Mouse (Mus musculus) lung, embryonic 15.5 days (tissue): Measurements from ENCODE around the gene Dock7. TPM values are rescaled to one million over a fixed set of nuclear protein-coding genes. Genes with fewer than 3 reads are reported as not detected.

Experiments used
- ATAC-seq: fragments of 200-750 bp; cut with Nextera tagmentation; 2 replicates; pipeline ENCODE4 v1.8.0; 2017; ENCODE audit warnings: moderate number of reproducible peaks, borderline replicate concordance; ENCODE audit not compliant: low FRiP score, low TSS enrichment; ENCODE audit errors: extremely low read depth
- H3K27ac ChIP-seq: fragments of 300-500 bp; sonication (generic); 2 replicates; pipeline ENCODE4 v1.5.1; 2015; ENCODE audit warnings: moderate library complexity, mild to moderate bottlenecking, inconsistent platforms
- H3K27me3 ChIP-seq: fragments of 300-500 bp; sonication (generic); 2 replicates; pipeline ENCODE4 v1.6.1; 2015; ENCODE audit warnings: inconsistent platforms
- H3K36me3 ChIP-seq: fragments of 300-500 bp; sonication (generic); 2 replicates; pipeline ENCODE4 v1.6.1; 2015; ENCODE audit warnings: inconsistent platforms
- H3K4me1 ChIP-seq: fragments of 300-500 bp; sonication (generic); 2 replicates; pipeline ENCODE4 v1.6.1; 2015; ENCODE audit warnings: inconsistent platforms
- H3K4me2 ChIP-seq: fragments of 300-500 bp; sonication (generic); 2 replicates; pipeline ENCODE4 v1.6.1; 2015; ENCODE audit warnings: inconsistent platforms, mild to moderate bottlenecking, moderate library complexity
- H3K4me3 ChIP-seq: fragments of 300-500 bp; sonication (generic); 2 replicates; pipeline ENCODE4 v1.5.1; 2015; ENCODE audit warnings: mild to moderate bottlenecking, inconsistent platforms
- H3K9ac ChIP-seq: fragments of 300-500 bp; sonication (generic); 2 replicates; pipeline ENCODE4 v1.6.1; 2015; ENCODE audit warnings: inconsistent platforms
- H3K9me3 ChIP-seq: fragments of 300-500 bp; sonication (generic); 2 replicates; pipeline ENCODE4 v1.6.1; 2016; ENCODE audit warnings: inconsistent platforms
- WGBS: fragments of 180-500 bp; shearing (Covaris S2); methylation state at CpG from one replicate; pipeline ENCODE4 v1.1.7; 2015; 5-methylcytosine and 5-hydroxymethylcytosine counted together
- polyA plus RNA-seq: library from polyadenylated mRNA; unstranded; fragments of >200 nt; fragmentation: Nextera tagmentation; extraction: Ambion mirVana; gene quantifications from 2 replicates; pipeline ENCODE4 v1.2.1, GENCODE M21; 2015

The Dock7 gene
- polyA plus RNA-seq, 1 experiment from 2014 or later: 50.4 TPM

- peak overlapping the region; percentile 97 for H3K4me3 ChIP-seq
- no peaks in the 10 kb centered on the region for H3K9me3 ChIP-seq
- H3K4me1 ChIP-seq: peaks cover 15% of the 10 kb centered on the region
- H3K27ac ChIP-seq: peak overlapping the region; percentile 100
- ATAC-seq: peak; percentile 1
- H3K27me3 ChIP-seq: no peaks in the 10 kb centered on the region
- peaks cover 6% of the 10 kb centered on the region; the same call in 1 of the 2 replicates for H3K36me3 ChIP-seq
- H3K4me2 ChIP-seq: peak overlapping the region; percentile 88
- WGBS: under 1% methylated on average over 62 of the region's 66 CpGs
- peak overlapping the region; percentile 94 for H3K9ac ChIP-seq
Observed at GRCm38 (mm10) chr4:98924071-98924905, 196.4 kb downstream of the Dock7 start.

- peak within 1 kb of the TSS; percentile 88 for H3K4me2 ChIP-seq
- H3K36me3 ChIP-seq: peaks cover 2% of the 10 kb centered on the region; the same call in 1 of the 2 replicates
- H3K27ac ChIP-seq: peak within 1 kb of the TSS; percentile 100
- no peaks in the 10 kb centered on the region for H3K9me3 ChIP-seq
- peak; percentile 46 for ATAC-seq
- under 1% methylated on average over 66 of the region's 67 CpGs for WGBS
- H3K4me1 ChIP-seq: peaks cover 15% of the 10 kb centered on the region
- H3K4me3 ChIP-seq: peak within 1 kb of the TSS; percentile 97
- H3K9ac ChIP-seq: peak within 1 kb of the TSS; percentile 94
- H3K27me3 ChIP-seq: no peaks in the 10 kb centered on the region
Observed at GRCm38 (mm10) chr4:98923568-98924070, 197.1 kb downstream of the Dock7 start, which contains the start of gene Usp1. Gene Usp1 (plus strand): TSS chr4:98923810.

GRCm38 (mm10) chr4:98922643-98923567, 197.8 kb downstream of the Dock7 start:
- Histone ChIP-seq H3K9ac (peak overlapping the region; percentile 74), H3K36me3 (no peaks in the 10 kb centered on the region), H3K4me3 (peak overlapping the region; percentile 97), H3K4me1 (peaks cover 15% of the 10 kb centered on the region), H3K27ac (peak overlapping the region; percentile 100), H3K4me2 (peak overlapping the region; percentile 88), H3K27me3 (no peaks in the 10 kb centered on the region), H3K9me3 (no peaks in the 10 kb centered on the region)
- under 1% methylated on average over 53 of the region's 53 CpGs for WGBS
- peak; percentile 97 for ATAC-seq

DNA sequence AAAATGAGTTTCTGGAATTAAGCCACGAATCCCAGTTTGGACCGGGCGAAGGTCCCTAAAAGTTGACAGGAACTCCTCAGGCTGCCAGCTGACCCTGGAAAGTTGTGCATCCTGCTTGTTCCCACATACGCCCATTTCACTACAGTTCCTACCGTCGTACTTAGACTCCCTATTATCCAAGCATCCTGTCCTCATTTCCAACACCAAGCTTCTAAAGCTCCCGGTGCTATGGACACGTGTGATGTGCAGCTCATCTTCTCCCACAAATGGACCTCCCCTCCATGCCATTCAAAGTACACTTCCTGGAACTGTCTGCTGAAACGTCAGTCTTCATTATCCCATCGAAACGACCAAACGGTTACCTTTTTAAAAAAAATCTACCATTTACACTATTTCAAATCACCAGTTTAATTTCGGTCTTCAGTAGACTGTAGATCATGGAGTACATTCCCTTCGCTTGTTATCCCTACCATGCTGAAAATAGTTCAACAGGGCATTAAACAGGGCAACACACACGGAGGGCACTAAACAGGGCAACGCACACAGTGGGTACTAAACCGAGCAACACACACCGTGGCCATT, 198.6 kb downstream of the Dock7 start:
- WGBS: 8% methylated on average over 18 of the region's 18 CpGs
- no peak for ATAC-seq
- no peaks in the 10 kb centered on the region for H3K27me3 ChIP-seq
- H3K36me3 ChIP-seq: no peaks in the 10 kb centered on the region
- peak overlapping the region; percentile 100 for H3K27ac ChIP-seq
- no peaks in the 10 kb centered on the region for H3K9me3 ChIP-seq
- H3K4me1 ChIP-seq: peaks cover 15% of the 10 kb centered on the region
- H3K4me3 ChIP-seq: peak overlapping the region; percentile 97
- H3K4me2 ChIP-seq: peak overlapping the region; percentile 70
- peak overlapping the region; percentile 74 for H3K9ac ChIP-seq

- no peak overlapping the region for H3K27ac ChIP-seq
- WGBS: 80% methylated on average over 4 of the region's 4 CpGs
Observed at GRCm38 (mm10) chr4:98920896-98921295, 199.8 kb downstream of the Dock7 start.

DNA sequence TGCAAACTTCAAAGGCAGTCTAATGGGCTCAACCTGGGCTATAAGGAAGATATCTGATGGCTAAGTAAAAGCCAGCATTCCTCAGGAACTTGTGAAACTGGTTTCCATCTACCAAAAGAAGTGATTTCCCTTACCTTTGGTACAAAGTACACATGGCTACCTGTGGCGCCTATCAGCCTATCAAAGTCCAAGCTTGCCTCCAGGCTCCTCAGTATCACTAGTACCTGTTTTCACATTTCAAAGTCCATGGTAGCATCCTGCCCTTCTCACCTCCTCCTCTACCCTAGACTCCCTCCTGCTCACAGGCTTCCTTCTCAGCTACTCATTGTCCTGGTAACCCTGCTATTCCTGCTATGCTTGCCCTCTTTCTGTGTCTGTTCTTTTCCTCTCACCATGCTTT, 202.5 kb downstream of the Dock7 start:
- Histone ChIP-seq H3K4me2 (no peak overlapping the region), H3K27me3 (no peaks in the 10 kb centered on the region), H3K9me3 (no peaks in the 10 kb centered on the region), H3K9ac (no peak overlapping the region), H3K4me3 (no peak overlapping the region), H3K27ac (no peak overlapping the region), H3K36me3 (no peaks in the 10 kb centered on the region), H3K4me1 (peaks cover 5% of the 10 kb centered on the region; the same call in 1 of the 2 replicates)
- no peak for ATAC-seq
- 77% methylated on average over 1 of the region's 1 CpGs for WGBS

More at GRCm38 (mm10) chr4:98920896-98921295, 199.8 kb downstream of the Dock7 start:
- H3K36me3 ChIP-seq: no peaks in the 10 kb centered on the region
- no peak overlapping the region for H3K4me2 ChIP-seq
- ATAC-seq: no peak
- peaks cover 13% of the 10 kb centered on the region for H3K4me1 ChIP-seq
- H3K27me3 ChIP-seq: no peaks in the 10 kb centered on the region
- H3K9me3 ChIP-seq: no peaks in the 10 kb centered on the region
- H3K9ac ChIP-seq: no peak overlapping the region
- no peak overlapping the region for H3K4me3 ChIP-seq

- H3K4me3 ChIP-seq: no peak overlapping the region
- no peak overlapping the region for H3K9ac ChIP-seq
- ATAC-seq: no peak
- H3K36me3 ChIP-seq: no peaks in the 10 kb centered on the region
- 76% methylated on average over 2 of the region's 2 CpGs for WGBS
- no peak overlapping the region for H3K27ac ChIP-seq
- H3K4me2 ChIP-seq: no peak overlapping the region
- no peaks in the 10 kb centered on the region for H3K27me3 ChIP-seq
- peaks cover 5% of the 10 kb centered on the region; the same call in 1 of the 2 replicates for H3K4me1 ChIP-seq
- H3K9me3 ChIP-seq: no peaks in the 10 kb centered on the region
Observed at GRCm38 (mm10) chr4:98917724-98918123, 203.0 kb downstream of the Dock7 start.

DNA sequence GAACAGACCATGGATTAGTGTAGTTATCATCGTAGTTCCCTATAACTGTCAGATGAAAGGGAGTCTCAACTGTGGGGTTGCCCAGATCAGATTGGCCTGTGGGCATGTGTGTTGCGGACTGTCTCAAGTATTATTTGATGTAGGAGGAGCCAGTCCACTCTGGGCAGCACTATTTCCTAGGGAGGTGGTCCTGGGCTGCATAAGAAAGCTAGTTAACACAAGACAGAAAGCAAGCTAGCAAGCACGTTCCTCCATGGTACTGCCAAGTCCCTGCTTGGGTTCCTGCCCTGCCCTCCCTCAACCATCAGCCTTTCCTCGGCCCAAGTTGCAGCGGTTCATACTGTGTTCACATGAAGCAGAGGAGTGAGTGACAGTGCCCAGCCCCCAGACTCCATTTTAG, 210.5 kb downstream of the Dock7 start:
- no peak for ATAC-seq
- 83% methylated on average over 5 of the region's 5 CpGs for WGBS
- no peak overlapping the region for H3K4me3 ChIP-seq
- no peak overlapping the region for H3K4me2 ChIP-seq
- H3K9me3 ChIP-seq: no peaks in the 10 kb centered on the region
- no peak overlapping the region for H3K9ac ChIP-seq
- H3K27ac ChIP-seq: no peak overlapping the region
- H3K36me3 ChIP-seq: no peaks in the 10 kb centered on the region
- H3K4me1 ChIP-seq: no peaks in the 10 kb centered on the region
- H3K27me3 ChIP-seq: no peaks in the 10 kb centered on the region

GRCm38 (mm10) chr4:98887148-98887547, 233.6 kb downstream of the Dock7 start:
- WGBS: 17% methylated on average over 10 of the region's 10 CpGs

More at GRCm38 (mm10) chr4:98887148-98887547, 233.6 kb downstream of the Dock7 start:
- H3K4me1 ChIP-seq: no peaks in the 10 kb centered on the region
- ATAC-seq: peak; percentile 52; the same call in 1 of the 2 replicates
- no peaks in the 10 kb centered on the region for H3K9me3 ChIP-seq
- H3K27ac ChIP-seq: no peak overlapping the region
- no peak overlapping the region for H3K9ac ChIP-seq
- H3K4me2 ChIP-seq: no peak overlapping the region
- no peaks in the 10 kb centered on the region for H3K36me3 ChIP-seq
- H3K4me3 ChIP-seq: no peak overlapping the region
- H3K27me3 ChIP-seq: no peaks in the 10 kb centered on the region
